Mouse (Mus musculus): Measurements from ENCODE around the gene Tuba4a. TPM values are rescaled to one million over a fixed set of nuclear protein-coding genes. Genes with fewer than 3 reads are reported as not detected.

Gene Tuba4a
- polyA plus RNA-seq, 1 experiment from 2014 or later = 298 TPM

DNA sequence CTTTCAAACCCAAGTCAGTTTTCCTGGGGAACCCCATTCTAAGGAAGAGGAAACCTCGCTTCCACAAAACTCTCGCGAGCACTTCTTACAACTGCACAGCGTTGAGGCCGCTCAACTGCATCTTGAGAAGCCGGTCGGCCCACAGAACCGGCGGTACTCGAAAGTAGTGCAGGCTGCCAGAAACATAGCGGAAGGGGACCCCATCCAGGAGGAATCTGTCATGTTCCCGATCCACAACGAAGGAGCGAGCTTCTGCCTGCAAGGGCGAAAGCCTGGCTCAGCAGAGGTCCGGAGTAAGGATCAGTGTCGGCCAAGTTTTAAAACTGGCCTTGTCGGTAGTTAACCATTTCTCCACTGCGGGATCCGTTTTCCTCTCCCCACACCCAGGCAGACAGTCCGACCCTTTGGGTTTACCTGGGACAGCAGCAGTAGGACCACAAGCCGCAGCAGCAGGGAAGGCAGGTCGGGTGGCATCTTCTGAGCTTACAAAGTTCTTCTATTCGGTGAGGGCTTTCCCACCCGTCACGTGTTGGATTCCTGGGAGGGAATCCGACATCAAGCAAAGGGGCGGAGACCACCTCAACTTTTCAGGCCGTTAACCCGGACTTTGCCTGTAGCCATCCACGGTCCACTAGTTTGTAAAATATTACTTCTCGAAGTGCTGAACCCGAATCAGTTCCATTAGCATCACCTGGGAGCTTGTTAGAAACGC is 10.5 kb downstream of the Tuba4a start:
- Histone ChIP-seq H3K27me3 (ENCODE audit: insufficient read depth, low read length) (no peaks in the 10 kb centered on the region), H3K9me3 (ENCODE audit: low read length) (no peaks in the 10 kb centered on the region), H3K4me2 (ENCODE audit: low read depth, low read length) (peak overlapping the region; percentile 100), H3K4me1 (ENCODE audit: insufficient read depth) (peaks cover 45% of the 10 kb centered on the region), H3K36me3 (replicated peaks; ENCODE audit: insufficient read depth, low read length) (peaks cover 21% of the 10 kb centered on the region), H3K9ac (replicated peaks) (peak overlapping the region; percentile 63), H3K27ac (ENCODE audit: low read depth) (peak overlapping the region; percentile 42), H3K4me3 (ENCODE audit: low read depth, low read length) (peak overlapping the region; percentile 82)
- DNase-seq = no peak
- ATAC-seq = no peak
- TF ChIP-seq EP300 (IDR thresholded peaks at IDR 0.05; ENCODE audit: low read depth) (no peak), CTCF (IDR thresholded peaks at IDR 0.05; ENCODE audit: low read depth) (no peak)
- 13% methylated on average over 34 of the region's 34 CpGs for WGBS (ENCODE audit: insufficient replicate concordance)

DNA sequence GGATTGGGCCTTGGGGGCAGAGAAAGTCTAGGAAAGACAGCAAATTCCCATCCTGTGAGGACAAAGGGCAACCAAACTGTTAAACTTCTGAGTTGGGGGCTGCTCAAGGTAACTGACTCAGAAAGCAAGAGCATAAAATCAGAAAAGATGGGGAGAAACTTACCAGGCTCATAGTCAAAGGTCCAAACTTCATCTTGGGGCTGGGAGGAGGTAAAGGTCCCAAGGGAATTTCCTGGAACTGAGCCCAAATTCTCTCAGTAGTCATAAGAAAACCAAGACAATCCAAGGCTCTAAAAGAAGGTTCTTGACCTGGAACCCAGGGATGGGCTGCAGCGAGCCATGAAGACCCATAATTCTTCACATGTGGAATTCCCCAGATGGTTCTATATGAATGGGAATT is 18.4 kb downstream of the Tuba4a start:
- Histone ChIP-seq H3K4me3 (ENCODE audit: low read depth, low read length) (no peak overlapping the region), H3K27ac (ENCODE audit: low read depth) (no peak overlapping the region), H3K27me3 (ENCODE audit: insufficient read depth, low read length) (no peaks in the 10 kb centered on the region), H3K36me3 (replicated peaks; ENCODE audit: insufficient read depth, low read length) (peaks cover 35% of the 10 kb centered on the region), H3K4me2 (ENCODE audit: low read depth, low read length) (no peak overlapping the region), H3K4me1 (ENCODE audit: insufficient read depth) (no peaks in the 10 kb centered on the region), H3K9me3 (ENCODE audit: low read length) (no peaks in the 10 kb centered on the region), H3K9ac (replicated peaks) (no peak overlapping the region)
- TF ChIP-seq EP300 (IDR thresholded peaks at IDR 0.05; ENCODE audit: low read depth) = no peak
- no peak for TF ChIP-seq CTCF (IDR thresholded peaks at IDR 0.05; ENCODE audit: low read depth)
- ATAC-seq (no peak), DNase-seq (no peak)
- WGBS (ENCODE audit: insufficient replicate concordance) = 82% methylated on average over 1 of the region's 1 CpGs

DNA sequence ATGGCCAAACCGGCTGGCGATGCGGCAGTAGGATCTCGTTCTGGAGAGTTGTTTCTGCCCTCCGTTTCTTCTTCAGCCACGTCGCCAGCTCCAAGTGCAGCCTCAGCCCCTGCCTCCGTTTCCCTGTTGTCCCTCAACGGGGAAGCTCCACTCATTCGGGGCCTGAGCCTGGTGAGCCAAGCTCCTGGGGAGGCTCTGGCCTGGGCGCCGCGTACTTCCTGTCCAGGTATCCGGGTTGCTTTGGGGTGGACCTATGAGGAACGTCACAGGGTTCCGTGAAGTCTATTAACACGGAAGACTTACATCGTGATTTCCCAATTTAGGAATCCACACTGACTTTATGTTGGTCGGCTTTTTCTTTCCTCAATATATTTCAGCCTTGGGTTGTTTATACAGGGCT is 27.2 kb downstream of the Tuba4a start:
- DNase-seq = peak; percentile 71
- no peaks in the 10 kb centered on the region for H3K27me3 ChIP-seq (ENCODE audit: insufficient read depth, low read length)
- H3K27ac ChIP-seq (ENCODE audit: low read depth) = peak overlapping the region; percentile 98
- H3K4me3 ChIP-seq (ENCODE audit: low read depth, low read length) = peak overlapping the region; percentile 99
- WGBS (ENCODE audit: insufficient replicate concordance) = under 1% methylated on average over 19 of the region's 19 CpGs
- TF ChIP-seq EP300 (IDR thresholded peaks at IDR 0.05; ENCODE audit: low read depth) (no peak), CTCF (IDR thresholded peaks at IDR 0.05; ENCODE audit: low read depth) (no peak)
- peak; percentile 57 for ATAC-seq
- H3K9me3 ChIP-seq (ENCODE audit: low read length) = no peaks in the 10 kb centered on the region
- peaks cover 28% of the 10 kb centered on the region for H3K4me1 ChIP-seq (ENCODE audit: insufficient read depth)
- peaks cover 39% of the 10 kb centered on the region for H3K36me3 ChIP-seq (replicated peaks; ENCODE audit: insufficient read depth, low read length)
- H3K9ac ChIP-seq (replicated peaks) = peak overlapping the region; percentile 86
- H3K4me2 ChIP-seq (ENCODE audit: low read depth, low read length) = peak overlapping the region; percentile 89

DNA sequence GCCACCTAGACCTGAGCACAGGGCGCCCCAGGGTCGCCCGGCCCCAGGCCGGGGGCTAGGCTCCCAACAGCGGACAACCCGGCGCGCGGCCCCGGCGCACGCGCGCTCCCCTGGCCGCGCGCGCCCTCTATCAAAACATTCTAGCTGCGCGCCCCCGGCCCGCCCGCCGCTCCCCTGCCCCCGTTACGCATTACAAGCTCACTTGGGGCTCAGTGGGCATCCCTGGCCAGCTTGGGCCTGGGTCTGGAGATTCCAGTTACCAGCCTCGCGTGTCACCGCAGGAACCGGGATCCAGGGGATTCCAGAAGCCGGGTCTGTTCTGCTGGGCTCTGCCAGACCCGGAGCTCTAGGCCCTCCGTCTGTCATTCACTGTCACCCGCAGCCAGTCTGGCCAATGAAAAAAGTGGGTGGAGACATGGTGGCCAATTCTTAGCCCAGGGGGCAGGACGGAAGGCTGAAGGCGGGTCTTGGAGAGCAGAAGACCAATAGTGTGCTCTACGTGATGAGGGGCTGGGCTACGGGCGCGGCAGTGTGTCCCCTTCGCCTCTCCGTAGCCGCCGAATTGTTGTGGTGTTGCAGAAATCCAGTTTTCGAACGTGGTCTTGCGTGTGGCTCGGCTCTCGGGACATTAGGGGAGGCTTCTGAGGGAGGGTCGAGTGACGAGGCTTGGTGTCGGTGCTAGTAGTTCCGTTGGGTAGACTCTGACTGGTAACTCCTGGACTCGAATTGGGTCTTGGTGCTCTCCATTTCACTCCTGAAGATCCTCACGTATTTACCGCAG is 27.9 kb downstream of the Tuba4a start, which contains the start of the genes Ankzf1 and Atg9a:
Gene Ankzf1 (plus strand): TSS at position 530 of the 781 bp plus-strand sequence.
Gene Atg9a (minus strand): TSS at position 575 of the 781 bp plus-strand sequence.
- H3K9me3 ChIP-seq (ENCODE audit: low read length) = no peaks in the 10 kb centered on the region
- H3K4me3 ChIP-seq (ENCODE audit: low read depth, low read length) = peak within 1 kb of the TSS; percentile 99
- under 1% methylated on average over 44 of the region's 56 CpGs for WGBS (ENCODE audit: insufficient replicate concordance)
- peak; percentile 19; the same call in 1 of the 2 replicates for TF ChIP-seq CTCF (IDR thresholded peaks at IDR 0.05; ENCODE audit: low read depth)
- TF ChIP-seq EP300 (IDR thresholded peaks at IDR 0.05; ENCODE audit: low read depth) = peak; percentile 67
- peaks cover 29% of the 10 kb centered on the region for H3K4me1 ChIP-seq (ENCODE audit: insufficient read depth)
- peak within 1 kb of the TSS; percentile 98 for H3K9ac ChIP-seq (replicated peaks)
- ATAC-seq = peak; percentile 97
- H3K27me3 ChIP-seq (ENCODE audit: insufficient read depth, low read length) = no peaks in the 10 kb centered on the region
- peak within 1 kb of the TSS; percentile 98 for H3K27ac ChIP-seq (ENCODE audit: low read depth)
- peak; percentile 94 for DNase-seq
- peak within 1 kb of the TSS; percentile 96 for H3K4me2 ChIP-seq (ENCODE audit: low read depth, low read length)
- peaks cover 40% of the 10 kb centered on the region for H3K36me3 ChIP-seq (replicated peaks; ENCODE audit: insufficient read depth, low read length)

DNA sequence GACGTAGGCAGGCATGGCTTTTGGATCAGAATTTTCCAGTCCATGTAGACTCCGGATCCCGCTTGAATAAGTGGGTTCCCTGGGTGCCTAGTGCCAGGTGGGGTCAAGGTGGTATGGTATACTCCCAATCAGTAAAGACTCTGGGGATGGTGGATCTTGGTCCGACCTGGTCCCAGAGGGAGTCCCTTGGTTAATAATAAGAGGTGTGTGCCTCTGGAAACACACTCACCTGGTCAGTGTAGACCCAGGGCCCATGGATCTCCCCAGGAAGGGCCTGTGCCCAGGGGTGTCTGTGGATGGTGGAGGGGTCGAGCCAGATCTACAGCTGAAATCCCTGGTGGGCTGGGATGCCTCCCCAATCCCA is 28.4 kb downstream of the Tuba4a start:
- no peaks in the 10 kb centered on the region for H3K9me3 ChIP-seq (ENCODE audit: low read length)
- H3K9ac ChIP-seq (replicated peaks) = peak overlapping the region; percentile 98
- ATAC-seq = peak; percentile 0; the same call in 1 of the 2 replicates
- H3K27ac ChIP-seq (ENCODE audit: low read depth) = peak overlapping the region; percentile 98
- H3K4me3 ChIP-seq (ENCODE audit: low read depth, low read length) = peak overlapping the region; percentile 99
- 50% methylated on average over 5 of the region's 5 CpGs for WGBS (ENCODE audit: insufficient replicate concordance)
- TF ChIP-seq CTCF (IDR thresholded peaks at IDR 0.05; ENCODE audit: low read depth) = no peak
- no peak for TF ChIP-seq EP300 (IDR thresholded peaks at IDR 0.05; ENCODE audit: low read depth)
- no peaks in the 10 kb centered on the region for H3K27me3 ChIP-seq (ENCODE audit: insufficient read depth, low read length)
- peaks cover 29% of the 10 kb centered on the region for H3K4me1 ChIP-seq (ENCODE audit: insufficient read depth)
- H3K4me2 ChIP-seq (ENCODE audit: low read depth, low read length) = peak overlapping the region; percentile 96
- peaks cover 42% of the 10 kb centered on the region for H3K36me3 ChIP-seq (replicated peaks; ENCODE audit: insufficient read depth, low read length)
- no peak for DNase-seq

DNA sequence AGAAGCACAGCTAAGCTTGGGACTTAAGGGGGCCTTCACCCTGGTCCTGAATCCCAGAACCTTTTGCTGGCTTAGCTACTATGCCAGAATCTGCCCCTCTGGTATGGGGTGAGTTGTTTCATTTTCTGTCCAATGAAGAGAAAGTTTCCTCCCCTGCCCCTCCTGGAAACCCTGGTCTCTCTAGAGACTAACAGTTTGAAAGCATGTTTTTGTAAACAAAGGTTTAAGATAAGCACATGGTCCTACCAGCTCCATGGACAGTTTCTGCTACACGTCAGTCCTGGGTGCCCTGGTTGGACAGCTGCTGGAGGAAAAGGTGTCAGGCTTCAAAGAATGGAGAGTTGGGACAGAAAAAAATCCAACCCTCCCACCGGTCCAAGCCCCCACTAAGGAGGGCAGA is 29.1 kb downstream of the Tuba4a start:
- peaks cover 42% of the 10 kb centered on the region for H3K36me3 ChIP-seq (replicated peaks; ENCODE audit: insufficient read depth, low read length)
- no peak for DNase-seq
- WGBS (ENCODE audit: insufficient replicate concordance) = 38% methylated on average over 2 of the region's 2 CpGs
- no peaks in the 10 kb centered on the region for H3K27me3 ChIP-seq (ENCODE audit: insufficient read depth, low read length)
- H3K9ac ChIP-seq (replicated peaks) = peak overlapping the region; percentile 98
- peak; percentile 7; the same call in 1 of the 2 replicates for ATAC-seq
- peak overlapping the region; percentile 98; the same call in 1 of the 2 replicates for H3K27ac ChIP-seq (ENCODE audit: low read depth)
- TF ChIP-seq EP300 (IDR thresholded peaks at IDR 0.05; ENCODE audit: low read depth) = no peak
- peaks cover 29% of the 10 kb centered on the region for H3K4me1 ChIP-seq (ENCODE audit: insufficient read depth)
- no peaks in the 10 kb centered on the region for H3K9me3 ChIP-seq (ENCODE audit: low read length)
- H3K4me2 ChIP-seq (ENCODE audit: low read depth, low read length) = peak overlapping the region; percentile 96
- H3K4me3 ChIP-seq (ENCODE audit: low read depth, low read length) = peak overlapping the region; percentile 99
